8 mouse cellular contexts compared by ENCODE assay signal in the genomic region with DNA sequence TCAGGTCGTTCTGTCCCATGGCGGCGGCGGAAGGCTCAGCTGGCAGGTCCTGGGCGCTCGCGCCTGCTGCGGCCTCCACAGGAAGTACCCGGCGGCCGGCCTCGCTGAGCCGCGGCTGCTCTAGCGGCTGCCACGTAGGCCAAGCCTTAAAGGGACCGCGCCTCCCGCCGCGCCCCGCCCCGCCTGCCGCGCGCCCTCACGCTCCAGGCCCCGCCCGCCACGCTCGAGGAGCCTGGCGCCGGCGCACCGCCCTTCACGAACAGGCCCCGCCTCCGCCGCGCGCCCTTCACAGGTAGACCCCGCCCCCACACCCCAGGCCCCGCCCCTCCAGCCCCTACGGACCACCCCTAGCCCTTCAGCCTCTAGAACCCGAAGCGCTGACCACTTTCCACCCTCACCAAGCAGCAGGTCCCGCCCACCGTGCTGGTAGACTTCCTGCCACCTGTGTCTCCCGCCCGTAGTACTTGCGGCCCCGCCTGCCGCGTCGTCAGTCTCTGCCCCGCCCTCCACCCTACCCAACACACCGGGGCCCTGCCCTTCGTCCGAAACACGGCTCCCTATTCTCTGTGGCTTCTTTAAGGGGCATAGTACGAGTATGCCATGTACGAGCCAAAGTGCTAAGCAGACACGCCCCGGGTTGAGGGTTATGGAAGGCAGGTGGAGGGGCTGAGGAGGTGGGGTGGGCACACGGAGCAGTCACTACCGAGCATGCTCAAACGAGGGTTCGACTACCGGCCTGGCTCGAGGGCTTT. TPM values are rescaled to one million over a fixed set of nuclear protein-coding genes. Genes with fewer than 3 reads are reported as not detected.
DNase-seq lines count a peak whose midpoint lies in the region; ATAC-seq and TF ChIP-seq lines count a peak whose summit lies in the region.

A gene (minus strand): TSS at position 625 of the 752 bp plus-strand sequence.
A gene (plus strand): TSS at position 744 of the 752 bp plus-strand sequence.

- ATAC-seq in G1E (ENCODE audit: extremely low read depth, insufficient number of reproducible peaks, low FRiP score, poor library complexity, severe bottlenecking) = peak; percentile 91
- peak; percentile 95 for ATAC-seq in forebrain, embryonic 15.5 days (replicated peaks)
- ATAC-seq in neural tube, embryonic 14.5 days (ENCODE audit: low read depth) = peak; percentile 95

- no peaks in the 10 kb centered on the region for H3K9me3 ChIP-seq in G1E (replicated peaks)
- no peaks in the 10 kb centered on the region for H3K9me3 ChIP-seq in forebrain, embryonic 15.5 days
- H3K9me3 ChIP-seq in neural tube, embryonic 14.5 days (ENCODE audit: control insufficient read depth, low read length) = no peaks in the 10 kb centered on the region

- WGBS in forebrain, embryonic 15.5 days = under 1% methylated on average over 64 of the region's 70 CpGs
- under 1% methylated on average over 39 of the region's 70 CpGs for WGBS in neural tube, embryonic 14.5 days

- peak within 1 kb of the TSS; percentile 66 for H3K4me2 ChIP-seq in forebrain, embryonic 15.5 days (replicated peaks)
- peak within 1 kb of the TSS; percentile 89 for H3K4me2 ChIP-seq in neural tube, embryonic 14.5 days (ENCODE audit: low read depth, low read length)

- H3K36me3 ChIP-seq in G1E (replicated peaks) = peaks cover 35% of the 10 kb centered on the region
- H3K36me3 ChIP-seq in forebrain, embryonic 15.5 days = 0 out of 2 replicates have a peak, but pooled peaks cover 6% of the 10 kb centered on the region
- no peaks in the 10 kb centered on the region for H3K36me3 ChIP-seq in neural tube, embryonic 14.5 days (ENCODE audit: control insufficient read depth, insufficient read depth, low read length)
- no peaks in the 10 kb centered on the region; the same call in 1 of the 2 replicates for H3K36me3 ChIP-seq in testis, adult 2 months (ENCODE audit: control insufficient read depth, insufficient read depth, low read length)

- intact Hi-C loops in heart, postnatal 25 days (cut with DNase I) = loop anchor here (2.0 to 5.0 kb wide), 3 partner anchors 17 to 304 kb away; a partner anchor contains a TSS

- peak; percentile 74 for TF ChIP-seq POLR2A in testis, adult 2 months (IDR thresholded peaks at IDR 0.05; ENCODE audit: control insufficient read depth, low read depth, low read length)

- peak within 1 kb of the TSS; percentile 97 for H3K9ac ChIP-seq in forebrain, embryonic 15.5 days (replicated peaks)
- peak within 1 kb of the TSS; percentile 97 for H3K9ac ChIP-seq in neural tube, embryonic 14.5 days (replicated peaks; ENCODE audit: low read depth, low read length)

- DNase-seq in G1E (ENCODE audit: low spot score) = peak; percentile 96
- DNase-seq in cerebellum, adult 11-12 months = peak; percentile 92
- DNase-seq in heart, postnatal 25 days (ENCODE audit: low spot score) = peak; percentile 86
- peak; percentile 87 to 94 for DNase-seq in layer of hippocampus, adult 18-20 months (ENCODE audit: low spot score in 2 of 2)
- peak; percentile 97 to 98 for DNase-seq in lung, adult 18-20 months

- peak within 1 kb of the TSS; percentile 73 for H3K27ac ChIP-seq in forebrain, embryonic 15.5 days (replicated peaks)
- H3K27ac ChIP-seq in neural tube, embryonic 14.5 days (ENCODE audit: low read depth, low read length) = peak within 1 kb of the TSS; percentile 77
- peak within 1 kb of the TSS; percentile 96 for H3K27ac ChIP-seq in testis, adult 2 months (ENCODE audit: control insufficient read depth, insufficient read depth, low read depth, low read length)

- H3K4me3 ChIP-seq in G1E (ENCODE audit: low read depth, low read length) = peak within 1 kb of the TSS; percentile 93
- H3K4me3 ChIP-seq in forebrain, embryonic 15.5 days = peak within 1 kb of the TSS; percentile 91
- peak within 1 kb of the TSS; percentile 97 for H3K4me3 ChIP-seq in neural tube, embryonic 14.5 days (ENCODE audit: low read depth, low read length)
- H3K4me3 ChIP-seq in testis, adult 2 months (ENCODE audit: control insufficient read depth, low read depth, low read length) = peak within 1 kb of the TSS; percentile 98

- H3K27me3 ChIP-seq in G1E (ENCODE audit: insufficient read depth, low read length) = no peaks in the 10 kb centered on the region
- H3K27me3 ChIP-seq in forebrain, embryonic 15.5 days = no peaks in the 10 kb centered on the region
- H3K27me3 ChIP-seq in neural tube, embryonic 14.5 days (ENCODE audit: control insufficient read depth, insufficient read depth, low read length) = no peaks in the 10 kb centered on the region
- H3K27me3 ChIP-seq in testis, adult 2 months (ENCODE audit: control insufficient read depth, insufficient read depth, low read length) = no peaks in the 10 kb centered on the region

- no peak for TF ChIP-seq CTCF in G1E (IDR thresholded peaks at IDR 0.05; ENCODE audit: low read depth, low read length)
- TF ChIP-seq CTCF in testis, adult 2 months (IDR thresholded peaks at IDR 0.05; ENCODE audit: control insufficient read depth, insufficient read depth, insufficient replicate concordance, low read depth, low read length) = no peak

- H3K4me1 ChIP-seq in G1E (ENCODE audit: insufficient read depth, low read depth, low read length) = peaks cover 67% of the 10 kb centered on the region
- peaks cover 27% of the 10 kb centered on the region for H3K4me1 ChIP-seq in forebrain, embryonic 15.5 days
- peaks cover 12% of the 10 kb centered on the region for H3K4me1 ChIP-seq in neural tube, embryonic 14.5 days (ENCODE audit: control insufficient read depth, insufficient read depth, low read length)
- H3K4me1 ChIP-seq in testis, adult 2 months (ENCODE audit: control insufficient read depth, insufficient read depth, low read length) = peaks cover 17% of the 10 kb centered on the region

RNA-seq across cellular contexts. Expression of the first gene that starts in this region (rescaled TPM):
- total RNA-seq in G1E (2014; fragmentation: Nextera tagmentation) (88.0 and 97.9 TPM in 2 replicates), G1E (2017) (72.9 and 74.6 TPM in 2 replicates)
- 75.3 and 80.7 TPM in 2 replicates for polyA plus RNA-seq in G1E (2012)
- 100 and 101 TPM in 2 replicates for polyA plus RNA-seq in forebrain, embryonic 15.5 days (2015; fragmentation: Nextera tagmentation; extraction: Ambion mirVana)
- total RNA-seq in heart, postnatal 25 days (2021) = 10 to 100 TPM; 82.1 to 85.7 TPM
- total RNA-seq in layer of hippocampus, adult 18-20 months (2021) = 10 to 100 TPM; 52.0 to 56.2 TPM
- polyA plus RNA-seq in neural tube, embryonic 14.5 days (2014; fragmentation: Nextera tagmentation; extraction: Ambion mirVana) = 87.1 and 116 TPM in 2 replicates
- 172 and 189 TPM in 2 replicates for polyA plus RNA-seq in testis, adult 2 months (2012; rRNA removed)

RNA-seq across cellular contexts. Expression of the second gene that starts in this region (rescaled TPM):
- not detected in 2 replicates for total RNA-seq in G1E (2014; fragmentation: Nextera tagmentation)
- 0.35 TPM in 1 of 2 replicates, not detected in the other for total RNA-seq in G1E (2017)
- polyA plus RNA-seq in G1E (2012) = 0.02 TPM in 1 of 2 replicates, not detected in the other
- polyA plus RNA-seq in forebrain, embryonic 15.5 days (2015; fragmentation: Nextera tagmentation; extraction: Ambion mirVana) = 0.17 and 0.22 TPM in 2 replicates
- total RNA-seq in heart, postnatal 25 days (2021) = not detected
- total RNA-seq in layer of hippocampus, adult 18-20 months (2021) = under 1 TPM; 0.15 to 0.30 TPM
- 0.15 TPM in 1 of 2 replicates, not detected in the other for polyA plus RNA-seq in neural tube, embryonic 14.5 days (2014; fragmentation: Nextera tagmentation; extraction: Ambion mirVana)
- polyA plus RNA-seq in testis, adult 2 months (2012; rRNA removed) = 131 and 138 TPM in 2 replicates

Comparison
In these comparisons a context has a peak if more than half of its experiments do, and no peak if none do; other contexts are left out.
1. Peak in every context shown above with its lines: DNase-seq, ATAC-seq, H3K4me3 ChIP-seq and H3K27ac ChIP-seq.
2. RNA of the second gene that starts in this region (polyA plus RNA-seq): 131 to 138 TPM in testis, adult 2 months; 0.17 to 0.22 TPM in forebrain, embryonic 15.5 days, 0.15 TPM in neural tube, embryonic 14.5 days and 0.02 TPM in G1E; every median in the first group is over 100 times any median in the second.